Mouse (Mus musculus): ENCODE measurements around the gene Fhl2.

The Fhl2 gene

DNA sequence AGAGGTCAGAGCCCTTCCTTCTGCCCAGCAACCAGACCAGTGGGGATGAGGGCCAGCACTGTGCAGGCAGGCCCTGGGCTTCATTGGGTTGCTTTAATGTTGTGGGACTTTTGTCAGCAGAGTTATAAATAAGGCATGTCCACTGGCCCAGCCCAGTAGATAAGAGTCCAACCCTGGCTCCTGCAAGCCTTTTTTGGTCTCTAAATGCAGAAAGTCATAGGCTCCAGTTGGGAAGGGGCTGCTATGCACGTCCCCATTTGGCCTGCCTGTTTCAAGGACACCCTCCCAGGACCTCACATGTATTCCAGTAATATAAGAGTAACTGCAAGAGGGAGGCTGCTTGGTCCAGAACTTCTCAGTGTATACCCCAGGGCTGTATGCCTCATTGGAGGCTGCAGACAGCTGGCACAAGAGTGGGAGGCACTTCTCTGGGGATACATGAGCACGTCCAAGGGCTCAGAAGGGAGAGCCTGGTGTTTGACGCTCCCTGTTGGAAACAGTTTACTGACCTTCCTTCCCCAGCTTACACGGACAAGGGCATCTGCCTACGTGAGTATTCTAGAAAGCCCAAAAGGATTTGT, at the start of gene Fhl2:
Gene Fhl2 (minus strand): TSS at position 324 of the 581 bp plus-strand sequence.
- DNase-seq: no peak

DNA sequence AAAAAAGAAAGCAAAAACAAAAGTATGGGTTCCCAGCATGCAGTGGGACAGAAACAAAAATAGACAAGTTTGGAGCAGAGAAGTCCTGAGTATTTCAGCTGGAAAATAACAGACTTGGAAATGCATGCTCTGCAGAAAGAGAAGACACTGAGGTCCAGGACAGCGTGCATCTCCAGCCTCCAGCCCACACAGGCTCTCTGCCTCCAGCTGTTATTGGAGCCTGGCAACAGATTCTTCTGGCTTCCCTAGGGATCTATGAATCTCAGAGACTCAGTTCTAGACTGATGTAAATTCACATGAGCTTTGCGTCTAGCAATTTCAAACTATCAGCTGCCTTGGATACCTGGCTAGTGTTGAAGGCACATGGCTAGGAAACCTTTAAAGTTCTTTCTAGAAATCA, 48.2 kb upstream of the Fhl2 start:
- DNase-seq: no peak

- no peak for DNase-seq
Measured at GRCm38 (mm10) chr1:43241208-43241607, 44.4 kb upstream of the Fhl2 start.

DNA sequence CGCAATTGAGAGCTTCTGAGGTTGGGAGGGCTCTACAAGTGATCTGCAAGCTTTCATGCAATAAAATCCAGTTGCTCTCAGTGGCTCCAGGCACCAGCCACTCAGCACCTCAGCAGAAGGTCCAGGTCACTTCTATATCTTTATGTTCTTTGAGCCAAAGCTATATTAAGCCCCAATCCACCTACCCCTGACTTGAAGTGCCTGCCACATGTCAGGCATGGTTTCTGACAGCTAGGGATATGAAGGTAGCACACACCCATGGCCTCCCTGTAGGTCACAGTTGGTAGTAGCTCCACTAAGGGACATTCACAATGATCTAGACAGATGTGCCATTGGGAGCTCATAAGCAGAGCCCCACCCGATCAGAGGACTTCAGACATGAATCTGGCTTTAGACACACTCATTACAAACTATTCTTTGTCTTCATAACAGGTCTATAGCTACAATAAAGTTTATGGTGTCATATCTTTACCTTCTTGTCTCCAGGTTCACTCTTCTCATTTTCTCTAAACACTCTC, 43.1 kb upstream of the Fhl2 start:
- no peak for DNase-seq

- DNase-seq: no peak
Measured at GRCm38 (mm10) chr1:43238471-43238870, 41.7 kb upstream of the Fhl2 start.

GRCm38 (mm10) chr1:43237360-43238235, 40.8 kb upstream of the Fhl2 start:
- DNase-seq: no peak

DNA sequence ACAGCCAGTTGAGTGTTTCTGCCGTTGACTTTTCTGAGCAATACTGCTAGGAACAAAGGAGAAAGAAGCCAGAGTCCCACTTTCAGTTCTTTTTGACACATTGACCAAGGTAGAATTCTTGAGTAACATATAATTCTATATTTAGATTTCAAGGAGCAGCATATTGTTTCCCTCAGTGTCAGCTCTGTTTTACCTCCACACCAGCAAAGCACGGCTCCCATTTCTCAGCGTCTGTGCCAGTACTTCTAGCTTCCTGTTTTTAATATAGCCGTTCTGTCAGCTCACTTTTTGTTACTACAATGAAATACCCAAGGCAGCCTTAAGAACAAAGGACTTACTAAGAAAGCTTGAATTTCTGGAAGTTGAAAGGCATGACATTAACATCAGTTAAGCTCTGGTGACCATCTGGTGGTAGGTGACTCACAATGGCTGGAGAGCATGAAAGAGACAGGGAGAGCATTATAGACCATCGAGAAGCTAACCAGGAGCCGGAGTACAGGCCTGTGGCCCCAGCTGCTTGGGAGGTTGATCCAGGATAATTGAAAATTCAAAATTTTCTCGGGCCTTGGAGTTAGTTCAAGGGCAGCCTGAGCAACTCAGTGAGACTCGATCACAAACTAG, 28.9 kb upstream of the Fhl2 start:
- DNase-seq: no peak

DNA sequence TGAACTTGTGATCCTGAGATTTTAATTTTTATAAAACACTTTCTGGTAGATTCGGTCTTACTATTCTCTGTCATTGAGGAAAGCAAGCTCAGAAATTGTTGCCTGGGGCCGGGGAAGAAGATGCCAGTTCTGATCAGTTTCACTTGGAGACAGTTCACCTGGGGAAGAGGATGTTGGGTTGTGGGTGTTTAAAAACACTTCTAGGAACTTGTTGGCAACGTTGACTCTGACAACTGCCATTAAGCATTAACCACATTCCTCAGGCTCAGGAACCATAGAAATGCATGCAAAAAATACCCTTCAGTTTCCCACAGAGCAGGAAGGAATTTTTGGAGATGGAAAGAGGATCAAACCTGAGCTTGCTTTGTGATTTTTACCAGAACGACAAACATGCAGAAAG, 28.2 kb upstream of the Fhl2 start:
- no peak for DNase-seq

GRCm38 (mm10) chr1:43224171-43224570, 27.4 kb upstream of the Fhl2 start:
- no peak for DNase-seq

GRCm38 (mm10) chr1:43223097-43223496, 26.3 kb upstream of the Fhl2 start:
- DNase-seq: no peak

DNA sequence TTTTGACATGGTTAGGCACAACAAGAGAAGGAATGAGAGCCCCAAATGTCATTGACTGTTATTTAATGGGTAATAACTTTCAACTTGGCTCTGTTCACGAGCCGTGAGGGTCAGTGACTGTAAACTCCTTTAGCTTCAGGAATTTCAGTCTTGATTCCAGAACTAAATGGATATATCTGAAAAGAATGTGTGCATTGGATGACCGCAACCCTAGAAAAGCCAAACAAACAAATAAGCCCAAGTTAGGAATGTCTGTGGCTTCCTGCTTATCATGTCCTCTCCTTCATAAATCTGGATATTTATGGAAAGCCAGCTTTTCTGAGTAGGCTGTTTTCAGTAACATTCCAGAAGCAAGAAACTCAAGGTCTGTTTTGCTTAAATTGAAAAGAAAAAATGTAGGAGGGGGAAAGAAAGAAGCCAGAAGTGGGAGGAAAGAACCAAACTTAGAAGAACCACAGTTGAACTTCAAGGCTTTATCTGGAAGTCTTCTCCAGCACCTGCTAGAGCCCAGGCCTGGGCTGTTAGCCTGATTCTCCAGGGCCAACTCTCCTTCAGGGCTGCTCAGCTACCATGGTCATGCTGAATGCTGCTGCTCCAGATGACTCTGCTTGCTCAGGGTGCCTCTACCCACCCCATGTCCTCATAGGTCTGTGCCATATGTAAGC, 21.4 kb upstream of the Fhl2 start:
- DNase-seq: no peak

DNA sequence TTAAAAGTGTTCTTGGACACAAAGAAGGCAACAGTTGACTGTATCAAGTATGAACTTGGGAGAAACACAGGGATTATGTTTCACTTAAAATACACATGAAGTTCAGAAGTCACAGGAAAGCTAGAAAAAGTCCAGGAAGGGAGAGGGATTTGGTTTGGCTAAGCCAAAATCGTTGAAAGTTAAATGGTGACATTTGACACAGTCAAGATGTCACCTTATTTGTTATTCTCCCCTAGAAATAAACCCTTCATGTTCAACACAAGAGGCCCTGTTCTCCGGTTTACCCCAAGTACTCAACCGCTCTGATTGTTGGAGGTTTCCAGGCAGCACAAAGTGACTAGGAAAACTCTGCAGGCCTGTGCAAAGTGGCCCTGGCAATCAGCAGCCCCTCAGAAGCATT, 18.8 kb upstream of the Fhl2 start:
- no peak for DNase-seq

- no peak for DNase-seq
Measured at GRCm38 (mm10) chr1:43211274-43211673, 14.5 kb upstream of the Fhl2 start.

DNA sequence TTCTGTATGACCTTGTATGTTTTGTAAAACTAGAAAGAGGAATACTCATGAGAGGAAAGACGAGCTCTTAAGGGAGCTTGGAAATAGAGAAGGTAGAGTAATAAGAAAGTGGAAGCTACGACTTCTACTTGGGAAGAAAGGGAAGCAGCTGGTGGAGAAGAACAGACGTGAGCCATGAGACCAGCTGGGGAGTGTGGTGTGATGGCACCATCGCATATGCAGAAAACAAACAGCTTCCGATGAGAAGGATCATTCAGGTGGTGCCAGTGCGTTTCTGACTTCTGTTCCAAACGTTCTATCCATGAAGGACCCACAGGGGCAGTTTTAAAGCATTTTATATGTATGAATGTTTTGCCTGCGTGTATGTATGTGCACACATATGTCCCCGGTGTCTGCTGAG, 13.5 kb upstream of the Fhl2 start:
- DNase-seq: no peak

GRCm38 (mm10) chr1:43207147-43207546, 10.4 kb upstream of the Fhl2 start:
- no peak for DNase-seq

DNA sequence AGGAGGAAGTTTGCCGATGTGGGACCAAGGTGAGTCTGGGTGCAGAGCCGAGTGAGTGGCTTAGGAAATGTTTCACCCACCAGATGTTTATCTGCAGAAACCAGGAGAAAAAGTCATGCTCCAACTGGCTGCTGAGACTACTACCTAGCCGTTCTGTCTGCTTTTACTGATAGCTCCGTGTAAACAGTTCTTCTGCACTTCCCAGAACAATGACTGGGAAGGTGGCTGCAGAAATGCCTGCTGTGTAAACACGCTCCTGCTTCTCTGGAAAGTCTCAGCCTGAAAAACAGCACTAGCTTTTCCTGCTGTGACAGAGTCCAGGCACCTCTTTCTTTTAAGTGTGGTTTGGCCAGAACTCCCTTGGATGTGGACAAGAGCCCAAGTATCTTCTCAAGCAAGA, 6.5 kb upstream of the Fhl2 start:
- DNase-seq: no peak

DNA sequence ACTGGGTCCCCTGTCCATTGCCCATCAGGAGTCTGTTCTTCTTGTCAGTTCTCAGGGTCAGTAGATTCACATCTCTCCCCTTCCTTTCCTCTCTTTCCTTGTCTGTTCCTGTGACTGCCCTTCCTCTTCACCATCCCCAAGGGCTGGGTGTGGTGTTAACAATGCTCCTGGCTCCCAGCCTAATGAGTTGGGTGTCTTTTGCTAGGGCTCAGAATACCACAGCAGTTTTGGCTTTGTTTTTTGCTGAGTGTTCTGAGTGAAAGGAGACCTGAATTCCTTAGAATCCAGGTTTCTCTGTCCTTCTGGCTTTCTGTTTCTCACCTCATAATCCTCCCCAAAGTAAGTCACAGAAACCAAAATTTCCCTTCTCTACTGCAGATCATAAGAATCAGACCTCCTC, 5.4 kb upstream of the Fhl2 start:
- no peak for DNase-seq

- no peak for DNase-seq
Measured at GRCm38 (mm10) chr1:43201796-43202195, 5.0 kb upstream of the Fhl2 start.

GRCm38 (mm10) chr1:43199867-43200240, 3.1 kb upstream of the Fhl2 start:
- no peak for DNase-seq

- no peak for DNase-seq
Measured at GRCm38 (mm10) chr1:43199210-43199866, 2.6 kb upstream of the Fhl2 start.

- no peak for DNase-seq
Measured at GRCm38 (mm10) chr1:43196059-43196458, 725 bp downstream of the Fhl2 start.

DNA sequence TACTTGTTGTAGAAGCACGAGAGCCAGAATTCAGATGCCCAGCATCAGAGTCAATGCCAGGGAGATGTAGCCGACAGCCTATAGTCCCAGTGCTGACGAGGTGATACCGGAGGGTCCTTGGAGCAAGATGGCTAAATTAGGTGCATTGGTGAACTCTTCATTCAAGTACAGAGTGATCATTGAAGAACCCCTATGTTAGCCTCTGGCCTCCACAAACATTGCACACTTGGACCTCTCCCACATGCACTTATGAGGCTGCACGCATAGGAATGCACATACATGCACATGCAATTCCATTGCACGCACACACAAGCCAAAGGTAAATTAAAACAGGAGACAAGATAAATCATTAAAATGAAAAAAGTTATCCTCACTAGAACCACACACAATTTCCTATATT, 3.4 kb downstream of the Fhl2 start:
- DNase-seq: no peak

DNA sequence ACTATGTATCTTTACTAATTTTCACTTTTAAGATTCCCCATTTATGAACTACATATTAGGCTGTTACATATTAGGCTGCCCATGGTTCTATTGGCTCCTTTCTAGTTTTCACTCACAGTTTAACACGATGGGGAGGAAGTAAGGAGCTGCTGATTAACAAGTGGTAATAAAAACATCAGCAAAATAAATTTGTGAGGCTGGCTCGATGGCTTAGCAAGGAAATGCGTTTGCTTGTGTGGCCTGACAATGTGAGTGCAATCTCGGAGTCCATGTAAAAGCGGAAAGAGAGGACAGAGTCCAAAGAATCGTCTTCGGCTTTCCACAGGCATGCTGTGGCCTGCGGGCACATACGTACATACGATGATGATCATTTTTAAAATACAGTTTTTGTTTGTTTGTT, 4.3 kb downstream of the Fhl2 start:
- no peak for DNase-seq
